Mouse (Mus musculus): ENCODE results near the gene Gm17545. TPM values are rescaled to one million over a fixed set of nuclear protein-coding genes. Genes with fewer than 3 reads are reported as not detected.

Gene Gm17545
- polyA plus RNA-seq, 1 experiment from 2014 or later: not detected

- H3K4me3 ChIP-seq: no peak overlapping the region
- H3K27me3 ChIP-seq (ENCODE audit: low read depth, poor library complexity, severe bottlenecking): no peaks in the 10 kb centered on the region
- no peak overlapping the region for H3K27ac ChIP-seq (replicated peaks)
- DNase-seq (ENCODE audit: low spot score): no peak
- no peaks in the 10 kb centered on the region for H3K9me3 ChIP-seq (replicated peaks)
- peaks cover 34% of the 10 kb centered on the region for H3K4me1 ChIP-seq
- 95% methylated on average over 4 of the region's 4 CpGs for WGBS
- H3K36me3 ChIP-seq: no peaks in the 10 kb centered on the region
Observed at GRCm38 (mm10) chr9:22424719-22425118, 29.4 kb upstream of the Gm17545 start.

- Histone ChIP-seq H3K4me3 (no peak overlapping the region), H3K9me3 (replicated peaks) (no peaks in the 10 kb centered on the region), H3K36me3 (no peaks in the 10 kb centered on the region), H3K27ac (replicated peaks) (no peak overlapping the region), H3K4me1 (peaks cover 25% of the 10 kb centered on the region), H3K27me3 (ENCODE audit: low read depth, poor library complexity, severe bottlenecking) (no peaks in the 10 kb centered on the region)
- 39% methylated on average over 4 of the region's 4 CpGs for WGBS
- DNase-seq (ENCODE audit: low spot score): no peak
Observed at GRCm38 (mm10) chr9:22428028-22428665, 25.9 kb upstream of the Gm17545 start.

GRCm38 (mm10) chr9:22428666-22429410 lies 25.3 kb upstream of the Gm17545 start:
- WGBS: 87% methylated on average over 14 of the region's 14 CpGs
- Histone ChIP-seq H3K4me3 (no peak overlapping the region), H3K27me3 (ENCODE audit: low read depth, poor library complexity, severe bottlenecking) (no peaks in the 10 kb centered on the region), H3K9me3 (replicated peaks) (no peaks in the 10 kb centered on the region), H3K36me3 (no peaks in the 10 kb centered on the region), H3K27ac (replicated peaks) (no peak overlapping the region), H3K4me1 (peaks cover 25% of the 10 kb centered on the region)
- DNase-seq (ENCODE audit: low spot score): no peak

- 69% methylated on average over 15 of the region's 15 CpGs for WGBS
- DNase-seq (ENCODE audit: low spot score): no peak
- H3K27ac ChIP-seq (replicated peaks): no peak overlapping the region
Observed at GRCm38 (mm10) chr9:22429533-22430241, 24.4 kb upstream of the Gm17545 start.

GRCm38 (mm10) chr9:22430315-22430840 lies 23.7 kb upstream of the Gm17545 start:
- DNase-seq (ENCODE audit: low spot score): no peak
- Histone ChIP-seq H3K4me3 (no peak overlapping the region), H3K27ac (replicated peaks) (no peak overlapping the region), H3K27me3 (ENCODE audit: low read depth, poor library complexity, severe bottlenecking) (no peaks in the 10 kb centered on the region), H3K9me3 (replicated peaks) (no peaks in the 10 kb centered on the region), H3K36me3 (0 out of 2 replicates have a peak, but pooled peaks cover 4% of the 10 kb centered on the region), H3K4me1 (peaks cover 25% of the 10 kb centered on the region)
- 51% methylated on average over 5 of the region's 5 CpGs for WGBS

More at GRCm38 (mm10) chr9:22429533-22430241, 24.4 kb upstream of the Gm17545 start:
- Histone ChIP-seq H3K4me1 (peaks cover 25% of the 10 kb centered on the region), H3K27me3 (ENCODE audit: low read depth, poor library complexity, severe bottlenecking) (no peaks in the 10 kb centered on the region), H3K9me3 (replicated peaks) (no peaks in the 10 kb centered on the region), H3K4me3 (no peak overlapping the region), H3K36me3 (0 out of 2 replicates have a peak, but pooled peaks cover 4% of the 10 kb centered on the region)

- H3K9me3 ChIP-seq (replicated peaks): no peaks in the 10 kb centered on the region
- 81% methylated on average over 2 of the region's 2 CpGs for WGBS
Observed at GRCm38 (mm10) chr9:22433221-22433620, 20.9 kb upstream of the Gm17545 start.

GRCm38 (mm10) chr9:22434101-22434500 lies 20.0 kb upstream of the Gm17545 start:
- Histone ChIP-seq H3K27ac (replicated peaks) (no peak overlapping the region), H3K4me3 (no peak overlapping the region), H3K36me3 (0 out of 2 replicates have a peak, but pooled peaks cover 8% of the 10 kb centered on the region), H3K27me3 (ENCODE audit: low read depth, poor library complexity, severe bottlenecking) (no peaks in the 10 kb centered on the region), H3K9me3 (replicated peaks) (no peaks in the 10 kb centered on the region), H3K4me1 (peaks cover 10% of the 10 kb centered on the region)
- 93% methylated on average over 2 of the region's 2 CpGs for WGBS
- DNase-seq (ENCODE audit: low spot score): no peak

More at GRCm38 (mm10) chr9:22433221-22433620, 20.9 kb upstream of the Gm17545 start:
- Histone ChIP-seq H3K4me1 (peaks cover 19% of the 10 kb centered on the region), H3K4me3 (no peak overlapping the region), H3K27ac (replicated peaks) (no peak overlapping the region), H3K27me3 (ENCODE audit: low read depth, poor library complexity, severe bottlenecking) (no peaks in the 10 kb centered on the region), H3K36me3 (0 out of 2 replicates have a peak, but pooled peaks cover 8% of the 10 kb centered on the region)
- no peak for DNase-seq (ENCODE audit: low spot score)

GRCm38 (mm10) chr9:22438826-22439225 lies 15.3 kb upstream of the Gm17545 start:
- no peaks in the 10 kb centered on the region for H3K4me1 ChIP-seq
- no peak overlapping the region for H3K4me3 ChIP-seq
- WGBS: 59% methylated on average over 1 of the region's 1 CpGs
- H3K36me3 ChIP-seq: peaks cover 20% of the 10 kb centered on the region
- no peak overlapping the region for H3K27ac ChIP-seq (replicated peaks)
- no peaks in the 10 kb centered on the region for H3K27me3 ChIP-seq (ENCODE audit: low read depth, poor library complexity, severe bottlenecking)
- H3K9me3 ChIP-seq (replicated peaks): no peaks in the 10 kb centered on the region
- no peak for DNase-seq (ENCODE audit: low spot score)

- no peaks in the 10 kb centered on the region for H3K9me3 ChIP-seq (replicated peaks)
- DNase-seq (ENCODE audit: low spot score): no peak
- H3K4me1 ChIP-seq: no peaks in the 10 kb centered on the region
- peaks cover 36% of the 10 kb centered on the region for H3K36me3 ChIP-seq
- 95% methylated on average over 10 of the region's 10 CpGs for WGBS
- H3K27me3 ChIP-seq (ENCODE audit: low read depth, poor library complexity, severe bottlenecking): no peaks in the 10 kb centered on the region
- no peak overlapping the region for H3K27ac ChIP-seq (replicated peaks)
- no peak overlapping the region for H3K4me3 ChIP-seq
Observed at GRCm38 (mm10) chr9:22443157-22443556, 10.9 kb upstream of the Gm17545 start.

GRCm38 (mm10) chr9:22445123-22445522 lies 9.0 kb upstream of the Gm17545 start:
- no peak for DNase-seq (ENCODE audit: low spot score)
- 93% methylated on average over 1 of the region's 1 CpGs for WGBS
- H3K36me3 ChIP-seq: peaks cover 55% of the 10 kb centered on the region
- no peak overlapping the region for H3K27ac ChIP-seq (replicated peaks)
- no peaks in the 10 kb centered on the region for H3K9me3 ChIP-seq (replicated peaks)
- H3K4me3 ChIP-seq: no peak overlapping the region
- H3K4me1 ChIP-seq: no peaks in the 10 kb centered on the region
- no peaks in the 10 kb centered on the region for H3K27me3 ChIP-seq (ENCODE audit: low read depth, poor library complexity, severe bottlenecking)

GRCm38 (mm10) chr9:22447213-22447612 lies 6.9 kb upstream of the Gm17545 start:
- 92% methylated on average over 5 of the region's 5 CpGs for WGBS
- peaks cover 65% of the 10 kb centered on the region for H3K36me3 ChIP-seq

GRCm38 (mm10) chr9:22448420-22448819 lies 5.7 kb upstream of the Gm17545 start:
- Histone ChIP-seq H3K27me3 (ENCODE audit: low read depth, poor library complexity, severe bottlenecking) (no peaks in the 10 kb centered on the region), H3K27ac (replicated peaks) (no peak overlapping the region), H3K4me3 (no peak overlapping the region), H3K4me1 (no peaks in the 10 kb centered on the region), H3K36me3 (peaks cover 77% of the 10 kb centered on the region), H3K9me3 (replicated peaks) (no peaks in the 10 kb centered on the region)
- WGBS: 87% methylated on average over 13 of the region's 13 CpGs
- no peak for DNase-seq (ENCODE audit: low spot score)

More at GRCm38 (mm10) chr9:22447213-22447612, 6.9 kb upstream of the Gm17545 start:
- no peak for DNase-seq (ENCODE audit: low spot score)
- Histone ChIP-seq H3K4me3 (no peak overlapping the region), H3K27ac (replicated peaks) (no peak overlapping the region), H3K9me3 (replicated peaks) (no peaks in the 10 kb centered on the region), H3K27me3 (ENCODE audit: low read depth, poor library complexity, severe bottlenecking) (no peaks in the 10 kb centered on the region), H3K4me1 (no peaks in the 10 kb centered on the region)

Data from midbrain, embryonic 10.5 days (tissue).